Mouse (Mus musculus) layer of hippocampus, adult 11-12 months (tissue): Measurements from ENCODE around the gene Sdk2.

Experiments used
- DNase-seq: peaks from one replicate; pipeline ENCODE4 v3.0.0; 2022; ENCODE audit warnings: low spot score

Sdk2 gene

GRCm38 (mm10) chr11:113737912-113738311 lies 328.9 kb downstream of the Sdk2 start:
- no peak for DNase-seq

DNA sequence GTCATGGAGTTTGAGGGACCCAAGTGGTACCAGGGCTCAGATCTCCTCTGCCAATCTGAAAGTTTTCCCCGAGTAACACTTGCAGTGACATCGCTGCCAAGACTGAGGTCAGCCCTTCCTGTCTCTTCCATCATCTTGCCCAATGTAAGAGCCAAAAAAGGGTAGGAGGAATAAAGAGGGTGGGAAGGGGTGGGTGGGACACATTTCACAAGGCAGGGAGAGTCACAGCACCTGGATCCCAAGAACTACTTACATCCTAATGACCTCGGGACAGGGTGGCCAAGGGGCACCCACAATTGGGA lies 329.3 kb downstream of the Sdk2 start:
- no peak for DNase-seq

DNA sequence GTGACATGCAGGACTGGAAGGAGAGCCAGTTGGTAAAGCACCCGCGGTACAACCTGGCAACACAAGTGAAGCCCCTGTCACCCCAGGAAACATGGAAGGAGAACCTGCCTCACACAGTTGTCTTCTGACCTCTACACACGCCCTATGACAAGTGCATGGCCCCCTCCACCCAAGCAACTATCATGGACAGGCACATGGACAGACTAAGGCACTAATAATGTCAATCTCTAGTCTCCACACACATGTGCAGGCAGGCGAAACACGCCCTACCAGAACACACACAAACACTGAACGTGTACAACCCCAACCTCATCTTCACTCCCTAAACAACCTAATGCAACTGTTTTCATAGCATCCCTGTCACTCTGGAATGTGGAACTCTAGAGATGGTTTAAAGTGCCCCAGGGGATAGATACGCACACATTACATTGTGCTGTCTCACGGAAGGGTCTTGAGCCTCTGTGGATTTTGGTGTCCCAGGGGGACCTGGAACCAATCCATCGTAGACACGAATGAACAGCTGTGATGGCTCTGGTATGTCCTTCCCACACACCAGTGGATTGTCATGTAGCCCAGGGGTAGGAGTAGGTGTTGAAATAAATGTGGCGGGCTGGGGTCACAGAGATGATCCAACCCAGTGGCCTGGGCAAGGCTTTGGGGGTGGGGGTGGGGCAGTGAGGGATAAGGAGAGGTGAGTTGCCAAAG lies 329.8 kb downstream of the Sdk2 start:
- no peak for DNase-seq

- no peak for DNase-seq
Measured at GRCm38 (mm10) chr11:113735151-113735550, 331.7 kb downstream of the Sdk2 start.

DNA sequence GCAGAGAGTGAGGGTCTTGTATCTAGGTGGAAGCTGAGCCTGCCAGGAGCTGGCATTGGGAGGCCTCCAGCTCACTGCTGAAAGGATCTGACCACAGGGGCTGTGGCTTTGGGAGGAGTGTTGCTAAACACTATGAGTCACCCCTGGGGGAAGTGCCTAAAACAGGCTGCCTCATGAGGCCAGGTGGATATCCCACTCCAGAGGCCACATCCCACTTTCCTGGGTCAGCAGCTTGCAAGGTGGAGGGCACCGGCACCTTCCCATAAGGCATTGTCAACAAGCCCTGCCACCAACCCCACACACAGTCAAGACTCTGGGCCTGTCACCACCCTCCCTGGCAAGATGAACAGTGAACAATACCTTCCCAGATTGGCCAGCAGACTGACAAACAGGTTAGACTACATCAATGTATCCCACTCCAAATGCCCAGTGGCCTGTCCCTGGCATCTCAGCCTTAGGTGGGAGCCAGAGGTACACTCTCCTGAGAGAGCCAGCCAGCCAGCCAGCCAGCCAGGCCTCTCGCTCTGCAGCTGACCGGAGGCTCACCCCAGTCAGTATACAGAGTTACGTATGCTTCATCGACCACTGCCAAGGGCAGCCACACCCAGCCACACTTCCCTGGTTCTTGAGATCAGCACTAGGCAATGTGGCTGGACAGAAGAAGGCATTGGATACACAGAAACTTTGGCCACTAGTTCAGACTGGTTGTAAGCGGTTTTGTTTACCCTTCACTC lies 333.0 kb downstream of the Sdk2 start:
- DNase-seq: no peak

- DNase-seq: no peak
Measured at GRCm38 (mm10) chr11:113731945-113732612, 334.8 kb downstream of the Sdk2 start.

GRCm38 (mm10) chr11:113730879-113731278 lies 336.0 kb downstream of the Sdk2 start:
- DNase-seq: no peak

- DNase-seq: no peak
Measured at GRCm38 (mm10) chr11:113729917-113730316, 336.9 kb downstream of the Sdk2 start.

GRCm38 (mm10) chr11:113729239-113729638 lies 337.6 kb downstream of the Sdk2 start:
- no peak for DNase-seq

- DNase-seq: no peak
Measured at GRCm38 (mm10) chr11:113727992-113728391, 338.9 kb downstream of the Sdk2 start.

GRCm38 (mm10) chr11:113726994-113727888 lies 339.6 kb downstream of the Sdk2 start:
- DNase-seq: no peak
